Mouse (Mus musculus) heart, embryonic 13.5 days (tissue): ENCODE data around the gene Hephl1. TPM values are rescaled to one million over a fixed set of nuclear protein-coding genes. Genes with fewer than 3 reads are reported as not detected.

Source experiments
- ATAC-seq: fragments of 200-750 bp; cut with Nextera tagmentation; 2 replicates; pipeline ENCODE4 v1.8.0; 2017; ENCODE audit warnings: moderate TSS enrichment; ENCODE audit not compliant: insufficient number of reproducible peaks, low FRiP score, low TSS enrichment; ENCODE audit errors: extremely low read depth
- H3K27ac ChIP-seq: fragments of 300-500 bp; sonication (generic); replicated peaks from 2 replicates; pipeline ENCODE4 v1.5.1; 2015; ENCODE audit warnings: moderate library complexity, mild to moderate bottlenecking, inconsistent platforms
- H3K27me3 ChIP-seq: fragments of 300-500 bp; sonication (generic); replicated peaks from 2 replicates; pipeline ENCODE4 v1.6.1; 2015; ENCODE audit warnings: mild to moderate bottlenecking, inconsistent platforms
- H3K36me3 ChIP-seq: fragments of 300-500 bp; sonication (generic); 2 replicates; pipeline ENCODE4 v1.6.1; 2015; ENCODE audit warnings: mild to moderate bottlenecking, inconsistent platforms
- H3K4me1 ChIP-seq: fragments of 300-500 bp; sonication (generic); 2 replicates; pipeline ENCODE4 v1.6.1; 2015; ENCODE audit warnings: inconsistent platforms
- H3K4me2 ChIP-seq: fragments of 300-500 bp; sonication (generic); 2 replicates; pipeline ENCODE4 v1.6.1; 2015; ENCODE audit warnings: inconsistent platforms, mild to moderate bottlenecking, moderate library complexity
- H3K4me3 ChIP-seq: fragments of 300-500 bp; sonication (generic); 2 replicates; pipeline ENCODE4 v1.5.1; 2015; ENCODE audit warnings: moderate library complexity, mild to moderate bottlenecking, inconsistent platforms
- H3K9ac ChIP-seq: fragments of 300-500 bp; sonication (generic); 2 replicates; pipeline ENCODE4 v1.6.1; 2015; ENCODE audit warnings: inconsistent platforms, mild to moderate bottlenecking, moderate library complexity
- H3K9me3 ChIP-seq: fragments of 300-500 bp; sonication (generic); 2 replicates; pipeline ENCODE4 v1.6.1; 2016; ENCODE audit warnings: inconsistent platforms
- WGBS: fragments of 180-500 bp; shearing (Covaris S2); methylation state at CpG from one replicate; pipeline ENCODE4 v1.1.7; 2015; ENCODE audit warnings: mixed read lengths; 5-methylcytosine and 5-hydroxymethylcytosine counted together
- polyA plus RNA-seq: library from polyadenylated mRNA; unstranded; fragments of >200 nt; fragmentation: Nextera tagmentation; extraction: Ambion mirVana; gene quantifications from 2 replicates; pipeline ENCODE4 v1.2.1, GENCODE M21; 2015

The Hephl1 gene
- polyA plus RNA-seq, 1 experiment from 2014 or later: not detected

DNA sequence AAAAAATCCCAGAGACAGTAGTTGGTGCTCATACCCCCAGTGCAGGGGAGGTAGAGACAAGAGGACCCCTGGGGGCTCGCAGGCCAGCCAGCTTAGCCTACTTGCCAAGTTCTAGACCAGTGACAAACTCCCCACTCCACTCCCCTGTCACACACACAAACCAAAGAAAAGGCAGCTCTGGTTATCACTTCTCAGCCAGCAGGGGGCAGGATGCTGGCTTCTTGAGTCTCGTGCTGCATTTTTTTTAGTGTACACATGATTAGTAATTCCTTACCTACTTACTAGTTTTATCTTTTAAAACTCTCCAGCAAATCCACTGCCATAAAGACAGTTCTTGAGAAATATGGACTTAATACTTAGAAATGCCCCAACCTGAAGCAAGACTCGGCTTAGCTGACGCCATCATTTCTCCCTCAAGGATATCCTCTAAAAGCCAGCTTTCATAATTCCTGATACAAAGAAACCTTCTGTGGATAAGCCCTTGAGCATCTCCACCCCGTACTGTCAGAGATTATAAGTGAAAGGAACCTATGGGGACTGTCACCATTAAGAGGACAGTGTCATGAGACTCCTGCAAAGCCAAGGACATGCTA lies 78.2 kb downstream of the Hephl1 start:
- H3K4me1 ChIP-seq: peaks cover 31% of the 10 kb centered on the region
- 62% methylated on average over 5 of the region's 5 CpGs for WGBS
- no peak for ATAC-seq
- H3K9ac ChIP-seq: no peak overlapping the region
- no peak overlapping the region for H3K4me2 ChIP-seq
- H3K36me3 ChIP-seq: 0 out of 2 replicates have a peak, but pooled peaks cover 4% of the 10 kb centered on the region
- no peak overlapping the region for H3K4me3 ChIP-seq
- H3K27ac ChIP-seq: no peak overlapping the region
- H3K27me3 ChIP-seq: no peaks in the 10 kb centered on the region
- no peaks in the 10 kb centered on the region for H3K9me3 ChIP-seq

DNA sequence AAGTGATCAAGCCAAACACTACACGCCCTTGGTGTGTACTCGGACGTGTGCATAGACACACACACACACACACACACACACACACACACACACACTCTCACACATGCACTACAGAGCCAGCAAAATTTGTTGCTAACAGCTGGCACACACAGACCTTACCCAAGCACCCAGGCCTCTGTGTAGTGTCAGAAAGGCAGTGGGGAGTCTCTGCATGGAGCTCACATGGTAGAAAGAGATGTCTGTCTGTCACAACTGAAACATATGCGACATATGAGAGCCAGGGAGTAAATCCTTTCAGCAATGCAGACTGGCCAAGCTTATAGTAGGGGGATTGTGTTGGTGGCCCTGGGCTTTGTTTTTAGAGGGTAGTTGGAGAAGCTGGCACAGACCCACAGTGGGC lies 79.1 kb downstream of the Hephl1 start:
- 76% methylated on average over 4 of the region's 4 CpGs for WGBS
- Histone ChIP-seq H3K4me2 (no peak overlapping the region), H3K27me3 (no peaks in the 10 kb centered on the region), H3K36me3 (0 out of 2 replicates have a peak, but pooled peaks cover 4% of the 10 kb centered on the region), H3K27ac (no peak overlapping the region), H3K4me1 (peaks cover 31% of the 10 kb centered on the region), H3K9me3 (no peaks in the 10 kb centered on the region), H3K9ac (no peak overlapping the region), H3K4me3 (no peak overlapping the region)
- no peak for ATAC-seq

DNA sequence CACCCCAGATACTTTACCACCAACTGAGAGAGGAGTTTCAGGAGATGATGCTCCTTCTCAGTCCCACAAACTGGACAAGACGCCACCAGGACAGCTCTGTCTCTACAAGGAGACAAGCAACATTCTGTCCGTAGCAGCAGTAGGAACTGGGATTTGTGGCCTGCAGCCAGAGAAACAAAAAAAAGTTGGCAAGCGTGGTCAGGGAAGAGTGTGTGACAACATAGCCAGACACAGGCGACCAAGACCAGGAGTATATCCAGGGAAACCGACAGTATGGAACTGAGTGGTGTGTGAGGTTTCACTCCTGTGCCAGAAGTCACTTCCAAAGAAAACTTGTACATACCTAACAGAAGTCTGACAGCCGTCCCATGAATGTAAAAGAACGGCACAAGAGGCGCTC lies 81.1 kb downstream of the Hephl1 start:
- ATAC-seq: no peak
- Histone ChIP-seq H3K27ac (0 out of 2 replicates have a peak overlapping the region, but pooled peaks have one; percentile 21), H3K4me3 (no peak overlapping the region), H3K36me3 (peaks cover 15% of the 10 kb centered on the region; the same call in 1 of the 2 replicates), H3K9ac (0 out of 2 replicates have a peak overlapping the region, but pooled peaks have one; percentile 12), H3K4me1 (peaks cover 25% of the 10 kb centered on the region), H3K9me3 (no peaks in the 10 kb centered on the region), H3K27me3 (no peaks in the 10 kb centered on the region), H3K4me2 (no peak overlapping the region; the same call in 1 of the 2 replicates)
- 48% methylated on average over 8 of the region's 8 CpGs for WGBS

DNA sequence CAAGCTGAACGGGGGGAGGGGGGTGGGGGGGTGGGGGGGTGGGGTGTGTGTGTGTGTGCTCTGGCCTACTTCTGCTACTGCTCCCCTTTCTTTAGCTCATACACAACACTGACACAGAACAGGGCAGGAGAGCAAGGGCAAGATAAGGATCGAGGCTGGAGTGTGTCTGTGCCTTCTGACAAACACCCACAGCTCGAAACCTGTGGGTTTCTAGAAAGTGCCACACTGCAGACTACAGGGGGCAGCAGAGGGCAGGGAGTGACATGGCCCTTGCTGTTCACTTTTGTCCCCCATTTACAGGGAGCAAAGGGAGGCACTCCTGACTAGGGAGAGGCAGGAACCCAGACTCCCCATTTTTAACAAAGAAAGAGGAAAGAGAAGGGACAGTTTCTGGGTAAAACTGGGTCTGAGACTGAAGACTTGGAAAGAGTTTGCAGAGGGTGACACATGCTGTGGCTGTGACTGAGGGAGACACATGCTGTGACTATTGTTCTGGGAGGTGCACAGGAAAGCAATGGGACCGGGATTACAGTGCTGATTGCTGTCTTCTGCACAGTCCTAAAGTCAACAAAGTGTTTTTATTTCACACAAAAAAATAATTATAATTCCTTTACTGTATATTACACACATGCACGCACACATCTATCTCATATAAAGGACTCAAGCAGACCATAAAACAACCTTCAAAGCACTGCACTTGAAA lies 82.7 kb downstream of the Hephl1 start:
- Histone ChIP-seq H3K4me2 (no peak overlapping the region), H3K9ac (no peak overlapping the region), H3K4me1 (peaks cover 19% of the 10 kb centered on the region), H3K9me3 (no peaks in the 10 kb centered on the region), H3K27ac (no peak overlapping the region), H3K27me3 (no peaks in the 10 kb centered on the region), H3K36me3 (peaks cover 15% of the 10 kb centered on the region; the same call in 1 of the 2 replicates), H3K4me3 (no peak overlapping the region)
- 50% methylated on average over 5 of the region's 5 CpGs for WGBS
- no peak for ATAC-seq

DNA sequence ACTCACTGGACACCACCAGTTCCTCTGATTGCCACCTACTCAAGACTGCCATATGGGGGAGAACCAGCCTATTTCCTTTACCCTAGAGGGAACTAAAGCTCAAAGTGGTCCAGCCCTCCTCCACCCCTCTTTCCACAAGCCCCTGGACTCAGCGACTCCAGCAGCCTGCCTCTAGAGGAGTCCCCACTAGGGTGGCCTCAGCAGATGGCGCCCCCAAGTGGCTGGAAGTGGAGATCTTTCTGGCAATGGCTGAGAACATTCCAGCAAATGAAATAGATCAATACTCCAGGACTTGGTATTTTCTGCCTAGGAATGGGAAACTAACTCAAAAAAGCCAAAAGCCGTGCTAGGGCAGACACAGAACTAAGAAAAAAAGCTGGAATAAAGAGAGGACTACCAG lies 84.2 kb downstream of the Hephl1 start:
- Histone ChIP-seq H3K27ac (no peak overlapping the region), H3K4me1 (peaks cover 13% of the 10 kb centered on the region), H3K36me3 (peaks cover 15% of the 10 kb centered on the region; the same call in 1 of the 2 replicates), H3K4me2 (no peak overlapping the region), H3K4me3 (no peak overlapping the region), H3K27me3 (no peaks in the 10 kb centered on the region), H3K9ac (no peak overlapping the region), H3K9me3 (no peaks in the 10 kb centered on the region)
- no peak for ATAC-seq
- WGBS: 61% methylated on average over 3 of the region's 3 CpGs

DNA sequence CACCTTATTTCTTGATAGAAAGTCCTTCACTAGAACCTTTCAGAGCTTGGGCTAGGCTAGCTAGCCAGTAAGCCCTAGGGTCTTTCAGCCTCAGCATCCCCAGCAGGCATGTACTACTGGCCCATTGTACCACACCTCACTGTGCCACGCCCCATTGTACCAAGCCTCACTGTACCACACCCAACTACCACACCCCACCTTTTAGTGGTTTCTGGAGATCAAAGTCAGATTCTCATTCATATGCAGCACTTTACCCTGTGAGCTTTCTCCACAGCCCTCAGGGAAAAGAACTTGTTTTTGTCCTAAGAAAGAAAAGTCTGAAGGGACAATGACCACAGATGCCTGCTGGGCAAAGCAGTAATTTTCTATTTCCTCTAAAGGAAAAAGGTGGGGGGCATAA lies 88.9 kb downstream of the Hephl1 start:
- Histone ChIP-seq H3K4me1 (no peaks in the 10 kb centered on the region), H3K4me2 (no peak overlapping the region), H3K36me3 (peaks cover 19% of the 10 kb centered on the region), H3K4me3 (no peak overlapping the region), H3K27ac (no peak overlapping the region), H3K9ac (no peak overlapping the region), H3K27me3 (no peaks in the 10 kb centered on the region; the same call in 1 of the 2 replicates), H3K9me3 (no peaks in the 10 kb centered on the region)
- no peak for ATAC-seq
- 82% methylated on average over 1 of the region's 1 CpGs for WGBS

DNA sequence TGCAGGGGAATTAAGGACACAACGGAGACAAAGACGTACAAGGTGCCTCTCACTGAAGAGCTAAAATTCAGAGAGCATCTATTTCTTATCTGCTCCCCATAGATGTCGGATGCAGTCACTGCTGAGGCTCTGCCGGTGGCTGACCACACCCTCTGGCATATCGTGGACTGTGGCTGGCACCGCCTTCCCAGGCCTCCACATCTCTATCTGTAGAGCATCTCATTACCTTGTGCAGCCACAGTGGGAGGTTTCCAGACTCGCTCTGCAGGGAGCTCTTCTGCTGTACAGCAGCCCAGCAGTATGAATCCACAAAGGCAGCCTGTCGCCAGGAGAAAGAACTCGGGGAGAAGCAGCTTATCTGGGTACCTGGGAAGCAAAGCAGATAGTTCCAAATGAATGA lies 90.8 kb downstream of the Hephl1 start:
- ATAC-seq: no peak
- H3K4me3 ChIP-seq: no peak overlapping the region
- peaks cover 10% of the 10 kb centered on the region for H3K36me3 ChIP-seq
- no peaks in the 10 kb centered on the region; the same call in 1 of the 2 replicates for H3K27me3 ChIP-seq
- no peaks in the 10 kb centered on the region for H3K4me1 ChIP-seq
- no peak overlapping the region for H3K4me2 ChIP-seq
- H3K9ac ChIP-seq: no peak overlapping the region
- no peaks in the 10 kb centered on the region for H3K9me3 ChIP-seq
- no peak overlapping the region for H3K27ac ChIP-seq
- WGBS: 58% methylated on average over 9 of the region's 9 CpGs

DNA sequence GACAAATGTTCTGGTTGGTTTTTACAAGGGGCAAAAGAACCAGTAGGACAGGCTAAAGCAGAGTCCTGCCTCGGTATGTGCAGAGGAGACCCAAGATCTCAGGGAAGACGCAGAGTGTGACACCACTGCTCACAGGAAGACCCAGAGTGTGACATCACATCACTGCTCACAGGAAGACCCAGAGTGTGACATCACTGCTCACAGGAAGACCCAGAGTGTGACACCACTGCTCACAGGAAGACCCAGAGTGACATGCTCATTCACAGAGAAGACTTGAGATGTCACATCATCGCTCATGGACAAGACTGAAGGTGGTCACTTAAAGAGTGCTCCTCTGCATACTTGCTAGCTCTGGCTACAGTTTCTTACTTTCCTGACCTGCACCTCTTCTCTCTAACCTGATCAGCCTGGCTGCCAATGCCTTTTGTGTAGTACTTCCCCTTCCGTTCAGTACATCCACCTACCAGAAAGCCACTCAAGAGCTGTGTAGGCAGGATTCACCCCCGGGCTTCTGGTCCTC lies 91.3 kb downstream of the Hephl1 start:
- no peak for ATAC-seq
- no peaks in the 10 kb centered on the region; the same call in 1 of the 2 replicates for H3K27me3 ChIP-seq
- H3K4me2 ChIP-seq: no peak overlapping the region
- no peak overlapping the region for H3K9ac ChIP-seq
- no peak overlapping the region for H3K27ac ChIP-seq
- peaks cover 8% of the 10 kb centered on the region; the same call in 1 of the 2 replicates for H3K36me3 ChIP-seq
- no peaks in the 10 kb centered on the region for H3K4me1 ChIP-seq
- WGBS: 79% methylated on average over 5 of the region's 5 CpGs
- no peaks in the 10 kb centered on the region for H3K9me3 ChIP-seq
- H3K4me3 ChIP-seq: no peak overlapping the region

DNA sequence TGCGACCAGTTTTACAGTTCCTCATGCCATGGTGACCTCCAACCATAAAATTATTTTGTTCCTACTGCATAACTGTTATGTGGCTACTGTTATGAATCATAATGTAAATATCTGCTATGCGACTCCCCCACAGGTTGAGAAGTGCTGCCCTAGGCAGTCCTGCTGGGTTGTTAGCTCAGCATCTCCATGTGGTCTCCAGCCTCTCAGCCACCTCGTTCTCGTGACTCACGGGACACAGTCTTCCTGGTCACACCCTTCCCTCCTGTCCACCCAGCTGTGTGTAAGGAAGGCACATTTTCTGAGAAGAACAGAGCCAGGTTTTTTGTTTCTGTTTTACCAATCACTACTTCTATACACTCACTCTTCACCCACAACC lies 93.2 kb downstream of the Hephl1 start:
- Histone ChIP-seq H3K9me3 (no peaks in the 10 kb centered on the region), H3K9ac (no peak overlapping the region), H3K4me3 (no peak overlapping the region), H3K4me1 (no peaks in the 10 kb centered on the region), H3K4me2 (no peak overlapping the region), H3K27ac (no peak overlapping the region), H3K27me3 (peaks cover 9% of the 10 kb centered on the region; the same call in 1 of the 2 replicates), H3K36me3 (peaks cover 8% of the 10 kb centered on the region; the same call in 1 of the 2 replicates)
- 75% methylated on average over 5 of the region's 5 CpGs for WGBS
- ATAC-seq: no peak

DNA sequence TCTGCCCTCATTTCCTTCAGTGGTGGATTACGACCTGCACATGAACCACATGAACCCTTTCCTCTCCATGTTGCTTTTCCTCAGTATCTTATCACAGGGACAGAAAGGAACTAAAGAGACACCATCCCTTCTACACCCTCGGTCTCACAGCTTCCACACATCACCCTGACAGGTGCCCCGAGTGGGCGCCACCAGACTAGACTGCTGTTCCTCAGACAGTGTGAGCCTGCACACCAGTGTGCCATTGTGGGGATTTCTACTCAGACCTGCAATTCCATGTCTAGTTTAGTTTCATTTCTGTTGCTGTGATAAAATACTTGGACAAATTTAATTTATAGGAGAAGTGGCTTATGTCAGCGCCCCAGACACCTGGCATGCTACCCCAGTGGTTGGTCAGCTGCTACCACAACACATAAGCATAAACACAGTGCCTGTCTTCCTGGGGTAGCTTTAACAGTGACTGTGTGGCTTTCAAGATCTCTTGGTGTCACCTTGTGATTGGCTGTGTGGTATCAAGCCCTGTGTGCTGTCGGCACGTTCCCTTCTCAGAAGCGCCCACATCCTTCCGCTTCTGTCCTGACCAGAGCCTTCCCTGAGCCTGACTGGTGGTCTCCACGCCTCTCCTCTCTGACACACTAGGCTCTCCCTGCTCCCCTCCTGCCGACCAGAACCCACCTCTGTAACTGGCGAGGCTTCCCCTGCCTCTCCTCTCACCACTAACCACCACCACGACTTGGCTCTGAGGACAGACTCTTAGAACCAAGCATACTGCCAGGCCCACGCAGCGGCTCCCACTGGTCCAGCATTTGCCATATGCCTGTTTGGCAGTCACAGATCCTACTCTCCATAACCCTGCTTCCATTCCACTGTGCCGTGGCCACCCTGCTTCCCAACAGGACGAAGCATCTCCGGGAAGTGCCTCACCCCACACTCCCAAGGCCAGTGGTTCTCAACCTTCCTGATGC lies 93.8 kb downstream of the Hephl1 start:
- Histone ChIP-seq H3K4me2 (no peak overlapping the region), H3K36me3 (peaks cover 8% of the 10 kb centered on the region; the same call in 1 of the 2 replicates), H3K27ac (no peak overlapping the region), H3K4me1 (no peaks in the 10 kb centered on the region), H3K27me3 (peaks cover 11% of the 10 kb centered on the region; the same call in 1 of the 2 replicates), H3K9ac (no peak overlapping the region), H3K9me3 (no peaks in the 10 kb centered on the region), H3K4me3 (no peak overlapping the region)
- 64% methylated on average over 18 of the region's 18 CpGs for WGBS
- ATAC-seq: no peak
